Mouse (Mus musculus) adrenal gland, postnatal 0 days (tissue): Measurements from ENCODE around the gene Mcpt8. TPM values are rescaled to one million over a fixed set of nuclear protein-coding genes. Genes with fewer than 3 reads are reported as not detected.

Source experiments
- microRNA-seq: library from miRNA; unstranded; fragments of <30 nt; microRNA quantifications from one replicate; pipeline ENCODE4, GENCODE M21; 2016; ENCODE audit warnings: borderline replicate concordance; ENCODE audit not compliant: insufficient number of aligned reads
- polyA plus RNA-seq: library from polyadenylated mRNA; unstranded; fragments of >200 nt; fragmentation: Nextera tagmentation; extraction: Ambion mirVana; gene quantifications from 2 replicates; pipeline ENCODE4 v1.2.1, GENCODE M21; 2015

The Mcpt8 gene
- 0.30 and 0.81 TPM in 2 replicates for polyA plus RNA-seq

DNA sequence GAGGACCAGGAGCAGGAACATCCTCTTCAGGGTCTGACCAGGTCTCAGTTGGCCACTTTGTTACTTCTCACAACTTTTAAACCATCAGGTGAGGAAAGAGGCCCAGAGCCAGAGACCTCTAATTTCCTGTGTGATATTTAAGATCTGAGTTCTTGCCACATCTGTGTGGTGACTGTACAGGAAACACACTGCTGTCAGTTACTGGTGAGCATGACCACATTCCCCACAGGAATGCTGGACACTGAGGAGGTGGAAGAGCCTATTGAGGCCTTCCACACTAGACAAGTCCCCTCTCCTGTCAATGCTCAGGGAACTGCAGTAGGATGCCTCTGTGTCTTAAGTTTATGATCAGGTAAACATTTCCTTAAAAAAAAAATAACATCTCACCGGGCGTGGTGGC lies at the start of gene Mcpt8:
Gene Mcpt8 (minus strand): TSS at position 107 of the 400 bp plus-strand sequence.

GRCm38 (mm10) chr14:56132508-56132907 lies 47.4 kb upstream of the Mcpt8 start, which contains the start of gene Gzmd:
Gene Gzmd, minus strand, starts transcription at chr14:56132608.

GRCm38 (mm10) chr14:56120525-56120924 lies 35.5 kb upstream of the Mcpt8 start, which contains the start of gene Gzme:
Gene Gzme, minus strand, starts transcription at chr14:56120625.

GRCm38 (mm10) chr14:56102386-56102785 lies 17.3 kb upstream of the Mcpt8 start, which contains the start of gene Ctsg:
Gene Ctsg, minus strand, starts transcription at chr14:56102574.

GRCm38 (mm10) chr14:56062213-56062612 lies 22.9 kb downstream of the Mcpt8 start, which contains the start of gene Mcpt4:
Gene Mcpt4, minus strand, starts transcription at chr14:56062313.

GRCm38 (mm10) chr14:56041792-56042191 lies 43.3 kb downstream of the Mcpt8 start, which contains the start of gene Mcpt2:
Gene Mcpt2, plus strand, starts transcription at chr14:56042041.

Small RNA genes within 50 kb of the gene (microRNA-seq; reads per million reads assigned to microRNA genes)
- gene Mir6949, result not detected

Other genes starting within 250 kb of the Mcpt8 start
- 5.9 and 6.6 TPM in 2 replicates for gene Nynrin, start 231.3 kb downstream of the Mcpt8 start, polyA plus RNA-seq
- 0.28 and 0.29 TPM in 2 replicates for gene Cbln3, start 200.9 kb downstream of the Mcpt8 start, polyA plus RNA-seq
- gene Khnyn, start 200.3 kb downstream of the Mcpt8 start, polyA plus RNA-seq, result 7.3 and 9.3 TPM in 2 replicates
- gene Sdr39u1, start 185.0 kb downstream of the Mcpt8 start, polyA plus RNA-seq, result 55.6 and 63.8 TPM in 2 replicates
- gene Cma1, start 140.6 kb downstream of the Mcpt8 start, polyA plus RNA-seq, result 45.9 and 61.2 TPM in 2 replicates
- not detected in 2 replicates for gene Cma2, start 134.3 kb downstream of the Mcpt8 start, polyA plus RNA-seq
- not detected in 2 replicates for gene Mcpt1, start 67.3 kb downstream of the Mcpt8 start, polyA plus RNA-seq
- not detected in 2 replicates for gene Mcpt9, start 54.8 kb downstream of the Mcpt8 start, polyA plus RNA-seq
- 0.12 TPM in 1 of 2 replicates, not detected in the other for gene Mcpt2, start 43.2 kb downstream of the Mcpt8 start, polyA plus RNA-seq
- gene Mcpt4, start 23.0 kb downstream of the Mcpt8 start, polyA plus RNA-seq, result 3.6 and 6.1 TPM in 2 replicates
- 2.7 and 3.5 TPM in 2 replicates for gene Ctsg, start 17.3 kb upstream of the Mcpt8 start, polyA plus RNA-seq
- gene Gzme, start 35.4 kb upstream of the Mcpt8 start, polyA plus RNA-seq, result not detected in 2 replicates
- gene Gzmd, start 47.3 kb upstream of the Mcpt8 start, polyA plus RNA-seq, result not detected in 2 replicates
- not detected in 2 replicates for gene Gzmg, start 74.3 kb upstream of the Mcpt8 start, polyA plus RNA-seq
- gene Gzmn, start 89.3 kb upstream of the Mcpt8 start, polyA plus RNA-seq, result not detected in 2 replicates
- not detected in 2 replicates for gene Gzmf, start 126.1 kb upstream of the Mcpt8 start, polyA plus RNA-seq
- gene Gzmc, start 149.4 kb upstream of the Mcpt8 start, polyA plus RNA-seq, result 0.25 TPM in 1 of 2 replicates, not detected in the other
- gene Gzmb, start 177.0 kb upstream of the Mcpt8 start, polyA plus RNA-seq, result 0.14 and 0.33 TPM in 2 replicates